Mouse (Mus musculus): ENCODE results near the gene Hinfp. TPM values are rescaled to one million over a fixed set of nuclear protein-coding genes. Genes with fewer than 3 reads are reported as not detected.

The Hinfp gene
- 6.5 TPM for polyA plus RNA-seq (2012; fragmentation: generic; extraction: Trizol)

GRCm38 (mm10) chr9:44305466-44306079 lies at the start of gene Hinfp:
Hinfp (minus strand) TSS chr9:44305671.
- H3K79me2 ChIP-seq (ENCODE audit: control insufficient read depth, insufficient read depth) = peaks cover 21% of the 10 kb centered on the region
- peak within 1 kb of the TSS; percentile 38 for H3ac ChIP-seq (ENCODE audit: control insufficient read depth, insufficient read length)
- TF ChIP-seq TCF3 (IDR thresholded peaks at IDR 0.05; ENCODE audit: insufficient read length, low read depth) = no peak
- peak; percentile 75 for TF ChIP-seq POLR2A (IDR thresholded peaks at IDR 0.05; ENCODE audit: insufficient read length, low read depth)
- TF ChIP-seq MYOG (IDR thresholded peaks at IDR 0.05; ENCODE audit: control insufficient read depth in 1 of 3, insufficient read depth in 1 of 3, insufficient read length in 2 of 3, low read depth in 2 of 3) = peak in 1 of 3 experiments; percentile 1
- peak; percentile 63 for TF ChIP-seq SRF (IDR thresholded peaks at IDR 0.05; ENCODE audit: control insufficient read depth, insufficient read length, low read depth)
- peak; percentile 92 for TF ChIP-seq E2F4 (IDR thresholded peaks at IDR 0.05; ENCODE audit: insufficient read depth)
- peak; percentile 94 for TF ChIP-seq POLR2AphosphoS2 (IDR thresholded peaks at IDR 0.05; ENCODE audit: insufficient read length, low read depth)
- no peak for TF ChIP-seq MAX (IDR thresholded peaks at IDR 0.05; ENCODE audit: low read depth)
- no peak for TF ChIP-seq REST (IDR thresholded peaks at IDR 0.05; ENCODE audit: insufficient read depth, insufficient read length)
- no peak for TF ChIP-seq TCF12 (IDR thresholded peaks at IDR 0.05; ENCODE audit: insufficient read depth, poor library complexity, severe bottlenecking)
- TF ChIP-seq USF1 (IDR thresholded peaks at IDR 0.05; ENCODE audit: low read depth) = no peak
- no peak for TF ChIP-seq CEBPB (IDR thresholded peaks at IDR 0.05; ENCODE audit: insufficient read depth, poor library complexity, severe bottlenecking)
- TF ChIP-seq MYOD1 (IDR thresholded peaks at IDR 0.05; ENCODE audit: control insufficient read depth in 1 of 3, insufficient read length in 2 of 3, low read depth in 2 of 3) = no peak
- peaks cover 12% of the 10 kb centered on the region for H3K36me3 ChIP-seq (ENCODE audit: control insufficient read depth, insufficient read depth)
- no peaks in the 10 kb centered on the region for H3K27me3 ChIP-seq (ENCODE audit: control insufficient read depth, insufficient read depth, insufficient read length)
- H3K4me2 ChIP-seq (ENCODE audit: low read depth) = peak within 1 kb of the TSS; percentile 86
- peak within 1 kb of the TSS; percentile 65 for H3K4me3 ChIP-seq

- H3ac ChIP-seq (ENCODE audit: control insufficient read depth, insufficient read length) = no peak overlapping the region
- no peak overlapping the region for H3K4me3 ChIP-seq
- no peak overlapping the region for H3K4me2 ChIP-seq (ENCODE audit: low read depth)
- H3K79me2 ChIP-seq (ENCODE audit: control insufficient read depth, insufficient read depth) = no peaks in the 10 kb centered on the region
- TF ChIP-seq REST (IDR thresholded peaks at IDR 0.05; ENCODE audit: insufficient read depth, insufficient read length) (no peak), USF1 (IDR thresholded peaks at IDR 0.05; ENCODE audit: low read depth) (no peak), TCF12 (IDR thresholded peaks at IDR 0.05; ENCODE audit: insufficient read depth, poor library complexity, severe bottlenecking) (no peak), POLR2A (IDR thresholded peaks at IDR 0.05; ENCODE audit: insufficient read length, low read depth) (no peak), CEBPB (IDR thresholded peaks at IDR 0.05; ENCODE audit: insufficient read depth, poor library complexity, severe bottlenecking) (no peak), E2F4 (IDR thresholded peaks at IDR 0.05; ENCODE audit: insufficient read depth) (no peak), POLR2AphosphoS2 (IDR thresholded peaks at IDR 0.05; ENCODE audit: insufficient read length, low read depth) (no peak), MYOG (IDR thresholded peaks at IDR 0.05; ENCODE audit: control insufficient read depth in 1 of 3, insufficient read depth in 1 of 3, insufficient read length in 2 of 3, low read depth in 2 of 3) (no peak), TCF3 (IDR thresholded peaks at IDR 0.05; ENCODE audit: insufficient read length, low read depth) (no peak), SRF (IDR thresholded peaks at IDR 0.05; ENCODE audit: control insufficient read depth, insufficient read length, low read depth) (no peak)
- peaks cover 33% of the 10 kb centered on the region for H3K36me3 ChIP-seq (ENCODE audit: control insufficient read depth, insufficient read depth)
- no peaks in the 10 kb centered on the region for H3K27me3 ChIP-seq (ENCODE audit: control insufficient read depth, insufficient read depth, insufficient read length)
These were observed 47.7 kb upstream of the Hinfp start for GRCm38 (mm10) chr9:44353142-44353541.

- Histone ChIP-seq H3K36me3 (ENCODE audit: control insufficient read depth, insufficient read depth) (peaks cover 37% of the 10 kb centered on the region), H3ac (ENCODE audit: control insufficient read depth, insufficient read length) (no peak overlapping the region)
These were observed 46.9 kb upstream of the Hinfp start for GRCm38 (mm10) chr9:44352337-44352736.

GRCm38 (mm10) chr9:44351396-44351795 lies 45.9 kb upstream of the Hinfp start:
- Histone ChIP-seq H3K36me3 (ENCODE audit: control insufficient read depth, insufficient read depth) (peaks cover 38% of the 10 kb centered on the region), H3K4me2 (ENCODE audit: low read depth) (no peak overlapping the region), H3ac (ENCODE audit: control insufficient read depth, insufficient read length) (no peak overlapping the region), H3K27me3 (ENCODE audit: control insufficient read depth, insufficient read depth, insufficient read length) (no peaks in the 10 kb centered on the region), H3K79me2 (ENCODE audit: control insufficient read depth, insufficient read depth) (no peaks in the 10 kb centered on the region), H3K4me3 (no peak overlapping the region)
- peak in 1 of 3 experiments; percentile 15 for TF ChIP-seq MYOG (IDR thresholded peaks at IDR 0.05; ENCODE audit: control insufficient read depth in 1 of 3, insufficient read depth in 1 of 3, insufficient read length in 2 of 3, low read depth in 2 of 3)
- no peak for TF ChIP-seq REST (IDR thresholded peaks at IDR 0.05; ENCODE audit: insufficient read depth, insufficient read length)
- no peak for TF ChIP-seq TCF12 (IDR thresholded peaks at IDR 0.05; ENCODE audit: insufficient read depth, poor library complexity, severe bottlenecking)

More at GRCm38 (mm10) chr9:44352337-44352736, 46.9 kb upstream of the Hinfp start:
- TF ChIP-seq SRF (IDR thresholded peaks at IDR 0.05; ENCODE audit: control insufficient read depth, insufficient read length, low read depth) = no peak
- no peak for TF ChIP-seq MAX (IDR thresholded peaks at IDR 0.05; ENCODE audit: low read depth)
- TF ChIP-seq USF1 (IDR thresholded peaks at IDR 0.05; ENCODE audit: low read depth) = no peak
- no peak for TF ChIP-seq TCF3 (IDR thresholded peaks at IDR 0.05; ENCODE audit: insufficient read length, low read depth)
- no peak for TF ChIP-seq CEBPB (IDR thresholded peaks at IDR 0.05; ENCODE audit: insufficient read depth, poor library complexity, severe bottlenecking)
- no peak for TF ChIP-seq MYOD1 (IDR thresholded peaks at IDR 0.05; ENCODE audit: control insufficient read depth in 1 of 3, insufficient read length in 2 of 3, low read depth in 2 of 3)
- no peak for TF ChIP-seq POLR2AphosphoS2 (IDR thresholded peaks at IDR 0.05; ENCODE audit: insufficient read length, low read depth)
- no peak for TF ChIP-seq POLR2A (IDR thresholded peaks at IDR 0.05; ENCODE audit: insufficient read length, low read depth)
- TF ChIP-seq REST (IDR thresholded peaks at IDR 0.05; ENCODE audit: insufficient read depth, insufficient read length) = no peak
- TF ChIP-seq MYOG (IDR thresholded peaks at IDR 0.05; ENCODE audit: control insufficient read depth in 1 of 3, insufficient read depth in 1 of 3, insufficient read length in 2 of 3, low read depth in 2 of 3) = no peak
- no peak for TF ChIP-seq TCF12 (IDR thresholded peaks at IDR 0.05; ENCODE audit: insufficient read depth, poor library complexity, severe bottlenecking)
- no peak for TF ChIP-seq E2F4 (IDR thresholded peaks at IDR 0.05; ENCODE audit: insufficient read depth)
- no peaks in the 10 kb centered on the region for H3K79me2 ChIP-seq (ENCODE audit: control insufficient read depth, insufficient read depth)
- no peak overlapping the region for H3K4me2 ChIP-seq (ENCODE audit: low read depth)
- H3K4me3 ChIP-seq = no peak overlapping the region
- no peaks in the 10 kb centered on the region for H3K27me3 ChIP-seq (ENCODE audit: control insufficient read depth, insufficient read depth, insufficient read length)

All from myocyte (in vitro differentiated cells).